Mouse (Mus musculus) MEL (cell line): ENCODE data around the gene Atp1a1.

Experiments
- BHLHE40 ChIP-seq: IDR thresholded peaks from 2 replicates; pipeline ENCODE4 v1.6.1; 2012; ENCODE audit warnings: low read depth, mild to moderate bottlenecking, inconsistent platforms, low read length, improper control_type of control experiment, borderline replicate concordance
- CTCF ChIP-seq, 3 experiments: IDR thresholded peaks in 2 of 3; conservative IDR thresholded peaks in 1 of 3; 2 replicates each; pipeline ENCODE4 v1.5.1; 2011 to 2012; ENCODE audit warnings: low read length in 3 of 3, low read depth in 2 of 3, mild to moderate bottlenecking in 2 of 3, improper control_type of control experiment in 1 of 3, inconsistent platforms in 1 of 3, mixed read lengths in 1 of 3, moderate library complexity in 1 of 3; ENCODE audit not compliant: control insufficient read depth in 1 of 3, insufficient read depth in 1 of 3, poor library complexity in 1 of 3, severe bottlenecking in 1 of 3
- E2F4 ChIP-seq: IDR thresholded peaks from 2 replicates; pipeline ENCODE4 v1.6.1; 2011; ENCODE audit warnings: low read depth, low read length, improper control_type of control experiment, borderline replicate concordance
- EP300 ChIP-seq, 2 experiments: IDR thresholded peaks; 2 replicates each; pipeline ENCODE4 v1.6.1; 2011; ENCODE audit warnings: improper control_type of control experiment in 2 of 2, low read length in 2 of 2, low read depth in 1 of 2, mild to moderate bottlenecking in 1 of 2
- MYC ChIP-seq: IDR thresholded peaks from 2 replicates; pipeline ENCODE4 v1.6.1; 2011; ENCODE audit warnings: low read depth, mild to moderate bottlenecking, low read length, improper control_type of control experiment, moderate library complexity
- NELFE ChIP-seq: IDR thresholded peaks from 2 replicates; pipeline ENCODE4 v1.6.1; 2011; ENCODE audit warnings: low read depth, low read length, improper control_type of control experiment
- POLR2A ChIP-seq, 2 experiments: IDR thresholded peaks; 2 replicates each; pipeline ENCODE4 v1.6.1; 2011 to 2012; ENCODE audit warnings: low read length in 2 of 2, mild to moderate bottlenecking in 2 of 2, control low read depth in 1 of 2, improper control_type of control experiment in 1 of 2, low read depth in 1 of 2, moderate library complexity in 1 of 2; ENCODE audit not compliant: control insufficient read depth in 1 of 2, insufficient read depth in 1 of 2, poor library complexity in 1 of 2
- RAD21 ChIP-seq: IDR thresholded peaks from 2 replicates; pipeline ENCODE4 v1.6.1; 2011; ENCODE audit warnings: mild to moderate bottlenecking, low read depth, low read length, improper control_type of control experiment
- SIN3A ChIP-seq: IDR thresholded peaks from 2 replicates; pipeline ENCODE4 v1.6.1; 2012; ENCODE audit warnings: low read length, improper control_type of control experiment, inconsistent platforms
- TAL1 ChIP-seq: IDR thresholded peaks from 2 replicates; pipeline ENCODE4 v1.6.1; 2012; ENCODE audit warnings: mild to moderate bottlenecking, inconsistent platforms, low read length, moderate library complexity, mixed read lengths
- ZNF384 ChIP-seq: IDR thresholded peaks from 2 replicates; pipeline ENCODE4 v1.6.1; 2012; ENCODE audit warnings: low read depth, mild to moderate bottlenecking, inconsistent platforms, low read length, improper control_type of control experiment

- no peak for TF ChIP-seq BHLHE40
- TF ChIP-seq EP300 (IDR thresholded peaks at IDR 0.05; ENCODE audit: low read depth in 1 of 2, low read length in 2 of 2), result no peak
- no peak for TF ChIP-seq CTCF (IDR thresholded peaks at IDR 0.05 in 2 of 3, conservative IDR thresholded peaks at IDR 0.05 in 1 of 3; ENCODE audit: control insufficient read depth in 1 of 3, insufficient read depth in 1 of 3, low read depth in 2 of 3, low read length in 3 of 3, poor library complexity in 1 of 3, severe bottlenecking in 1 of 3)
- no peak for TF ChIP-seq SIN3A
- no peak for TF ChIP-seq RAD21
- no peak for TF ChIP-seq E2F4
- TF ChIP-seq TAL1, result no peak
- no peak for TF ChIP-seq ZNF384
- no peak for TF ChIP-seq POLR2A (IDR thresholded peaks at IDR 0.05; ENCODE audit: control insufficient read depth in 1 of 2, insufficient read depth in 1 of 2, low read depth in 1 of 2, low read length in 2 of 2, poor library complexity in 1 of 2)
- TF ChIP-seq MYC, result no peak
- no peak for TF ChIP-seq NELFE
Observed at GRCm38 (mm10) chr3:101560841-101561522, 43.5 kb downstream of the Atp1a1 start.
